Mouse (Mus musculus) right cerebral cortex, postnatal 25 days (tissue): ENCODE data around the gene Duox1.
A peak's percentile ranks its signal among the peaks of the same experiment; 100 is the strongest.
"Not testable (repeated sequence)": the region's sequence is repeated elsewhere in the genome, so short reads cannot be mapped to it uniquely, and the experiment has no call there.

ENCODE experiments used
- DNase-seq: peaks from one replicate; pipeline ENCODE4 v3.0.0; 2022

The Duox1 gene

DNA sequence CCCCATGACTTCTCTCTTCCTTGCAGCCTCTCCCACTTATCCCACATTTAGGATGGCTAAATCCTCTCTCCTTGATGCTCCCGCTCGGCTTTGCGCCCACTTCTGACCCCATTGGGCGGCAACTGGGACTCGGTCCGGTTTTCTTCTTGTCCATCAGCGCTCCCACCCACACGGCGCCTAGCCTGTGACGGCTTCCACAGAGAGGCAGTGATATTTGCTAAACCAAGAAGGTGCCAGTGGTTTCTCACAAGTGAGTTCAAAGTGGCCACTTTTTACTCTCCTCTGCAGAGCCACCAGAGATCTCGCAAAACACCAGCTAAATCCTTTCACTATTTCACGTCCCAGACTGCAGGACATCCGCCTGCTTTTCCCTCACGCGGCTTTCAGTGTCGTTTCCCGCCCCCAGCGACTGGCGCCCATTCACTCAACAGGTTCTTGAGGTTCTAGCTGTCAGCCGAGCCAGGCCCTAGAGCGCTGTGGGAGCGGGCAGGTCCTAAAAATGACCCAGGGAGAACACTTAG is 60.6 kb downstream of the Duox1 start:
- DNase-seq: peak; percentile 39

DNA sequence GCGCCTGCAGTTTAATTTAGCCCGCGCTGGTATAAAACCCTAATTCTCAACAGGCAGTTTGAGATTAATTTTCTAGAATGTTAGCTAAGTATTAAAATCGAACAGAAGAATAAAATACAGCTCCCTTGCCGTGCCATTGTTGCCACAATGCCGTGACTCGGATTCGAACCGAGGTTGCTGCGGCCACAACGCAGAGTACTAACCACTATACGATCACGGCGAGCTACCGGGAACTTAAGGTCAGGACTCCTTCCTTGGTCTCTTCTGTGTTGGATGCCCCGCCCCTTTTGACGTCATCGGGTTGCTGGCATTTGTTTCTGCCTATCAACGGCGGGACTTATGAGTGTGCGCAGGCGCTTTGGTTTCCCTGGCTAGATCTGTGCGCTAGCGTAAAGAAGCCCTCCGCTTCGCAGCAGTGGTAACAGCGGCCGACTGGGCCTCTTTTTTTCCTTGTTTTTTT is 61.8 kb downstream of the Duox1 start:
- DNase-seq: peak; percentile 97

DNA sequence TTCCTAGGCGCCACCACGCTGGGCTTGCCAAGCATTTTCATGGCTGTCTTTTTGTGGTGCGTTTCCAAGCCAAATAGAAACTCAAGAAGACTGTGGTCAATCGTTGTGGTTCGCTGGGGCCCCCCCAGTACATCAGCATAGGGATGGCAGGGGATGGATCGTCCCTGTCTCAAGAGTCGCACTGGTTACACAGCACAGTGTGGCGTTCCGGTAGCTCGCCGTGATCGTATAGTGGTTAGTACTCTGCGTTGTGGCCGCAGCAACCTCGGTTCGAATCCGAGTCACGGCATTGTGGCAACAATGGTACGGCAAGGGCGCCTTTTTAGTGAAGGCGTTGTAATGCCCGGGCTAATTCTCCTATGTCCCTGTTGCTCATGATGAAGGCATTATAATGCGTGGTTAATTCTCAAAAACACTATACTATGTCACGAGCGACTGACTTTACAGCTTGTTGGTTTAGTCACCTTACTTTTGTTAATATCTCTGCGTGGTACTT is 62.3 kb downstream of the Duox1 start:
- DNase-seq: peak; percentile 75

DNA sequence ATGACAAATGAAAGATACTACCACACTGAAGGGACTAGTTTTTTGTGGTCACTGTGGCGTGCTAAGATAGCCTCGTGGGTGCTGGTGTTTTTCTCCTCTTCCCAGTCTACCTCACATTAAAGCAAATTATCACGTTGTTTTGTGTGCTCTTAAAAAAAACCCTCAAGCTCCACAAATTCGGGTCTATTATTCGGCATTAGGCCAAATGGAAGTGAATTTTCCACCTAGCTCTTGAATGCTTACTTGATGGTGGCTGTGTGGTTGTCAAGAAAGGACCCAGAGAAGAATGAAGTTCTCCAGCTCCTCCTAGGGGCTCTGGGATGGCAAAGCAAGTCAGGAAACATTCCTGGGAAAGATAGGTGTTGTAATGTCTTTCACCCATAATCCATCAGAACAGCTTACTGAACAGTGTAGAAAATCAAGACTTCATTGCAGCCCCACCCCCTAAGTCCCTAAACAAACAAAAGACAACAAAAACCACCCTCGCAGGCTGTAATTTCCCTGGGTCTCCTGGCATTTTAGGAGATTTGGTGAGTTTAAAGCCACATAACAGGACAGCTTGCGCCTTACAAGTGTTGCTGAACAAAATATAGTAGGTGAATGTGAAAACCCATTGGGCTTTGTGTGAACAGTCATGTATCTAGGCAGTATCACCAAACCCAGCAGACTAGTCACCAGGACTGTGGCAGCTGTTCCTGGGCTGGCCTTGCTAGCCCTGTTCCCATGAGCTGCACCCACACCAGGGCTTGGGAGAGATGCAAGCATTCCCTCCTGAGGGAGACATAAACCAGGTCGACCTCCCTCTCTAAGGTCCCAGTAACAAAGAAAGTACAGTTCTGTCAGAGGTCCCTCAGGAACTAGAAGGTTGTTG is 63.2 kb downstream of the Duox1 start:
- no peak for DNase-seq

DNA sequence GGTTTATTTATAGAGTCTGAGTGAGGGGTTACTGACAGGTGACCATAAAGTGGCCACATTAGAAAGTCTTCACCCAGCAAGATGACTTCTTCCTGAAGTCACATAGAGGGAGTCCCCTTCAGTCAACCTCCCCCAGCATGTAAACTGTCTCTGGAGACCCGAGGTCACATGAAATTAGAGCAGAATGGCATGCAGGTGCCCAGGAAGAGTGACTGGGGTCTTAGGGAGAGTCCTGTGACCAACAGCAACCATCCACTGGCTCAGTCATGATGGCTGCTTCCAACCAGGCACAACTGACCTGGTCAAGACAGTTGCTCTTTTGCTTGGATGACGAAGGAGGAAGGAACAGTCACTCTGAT is 63.8 kb downstream of the Duox1 start:
- no peak for DNase-seq

DNA sequence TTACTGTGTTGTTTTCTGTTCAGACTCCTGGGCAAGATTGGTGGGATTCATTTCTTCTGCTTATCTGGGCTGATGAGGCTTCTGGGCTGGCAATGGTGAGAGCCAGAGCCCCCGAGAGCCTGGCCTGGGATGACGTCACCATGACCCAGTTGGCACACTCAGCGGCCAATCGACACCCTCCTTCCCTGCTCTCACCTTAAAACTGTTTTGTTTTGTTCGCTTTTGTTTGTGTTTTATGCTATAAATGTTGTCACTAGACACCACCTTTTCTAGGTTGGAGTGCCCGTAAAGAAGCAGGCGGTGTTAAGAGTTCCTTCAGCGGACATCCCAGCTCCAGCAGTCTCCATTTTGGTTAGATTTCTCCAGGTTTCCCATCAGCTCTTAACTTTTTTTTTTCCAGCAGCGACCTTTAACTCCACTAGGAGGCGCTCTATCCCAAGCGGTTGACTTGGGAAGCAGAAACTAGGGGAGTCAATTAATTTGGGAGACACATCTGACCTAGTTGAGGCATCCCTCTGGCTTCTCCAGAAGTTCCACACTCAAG is 65.4 kb downstream of the Duox1 start:
- DNase-seq: peak; percentile 55

DNA sequence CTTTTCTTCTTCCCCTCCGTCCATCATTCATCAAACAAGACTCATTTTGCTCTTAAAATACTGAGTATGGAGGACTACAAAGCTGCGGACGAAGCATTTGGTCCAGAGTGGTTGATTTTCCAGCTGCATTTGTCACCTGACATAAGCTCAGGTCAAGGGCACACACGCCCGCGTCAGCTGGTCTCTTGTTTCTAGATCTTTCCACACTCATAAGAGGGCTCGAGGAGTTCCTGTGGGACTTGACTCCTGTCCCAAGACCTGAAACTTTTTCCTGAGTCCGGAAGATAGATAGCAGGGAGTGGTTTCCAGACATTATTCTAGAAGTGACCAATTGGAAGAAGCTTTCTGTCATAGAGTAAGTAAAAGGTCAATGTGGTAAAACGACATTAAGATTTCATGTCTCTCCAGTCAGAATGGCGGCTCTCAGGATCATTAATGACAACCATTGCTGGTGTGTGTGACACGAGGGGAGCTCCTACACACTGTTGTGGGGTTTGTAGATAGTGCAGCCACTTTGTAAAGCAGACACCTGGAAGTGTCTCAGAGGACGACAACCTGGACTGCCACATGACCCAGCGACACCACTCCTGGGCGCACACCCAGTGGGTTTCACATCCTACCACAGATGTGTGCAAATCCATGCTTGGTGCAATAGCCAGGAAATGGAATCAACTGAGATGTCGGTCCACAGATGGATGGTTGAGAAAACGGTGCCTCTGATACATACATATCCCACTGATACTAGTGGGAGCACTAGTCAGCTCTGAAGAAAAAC is 66.0 kb downstream of the Duox1 start:
- DNase-seq: no peak

DNA sequence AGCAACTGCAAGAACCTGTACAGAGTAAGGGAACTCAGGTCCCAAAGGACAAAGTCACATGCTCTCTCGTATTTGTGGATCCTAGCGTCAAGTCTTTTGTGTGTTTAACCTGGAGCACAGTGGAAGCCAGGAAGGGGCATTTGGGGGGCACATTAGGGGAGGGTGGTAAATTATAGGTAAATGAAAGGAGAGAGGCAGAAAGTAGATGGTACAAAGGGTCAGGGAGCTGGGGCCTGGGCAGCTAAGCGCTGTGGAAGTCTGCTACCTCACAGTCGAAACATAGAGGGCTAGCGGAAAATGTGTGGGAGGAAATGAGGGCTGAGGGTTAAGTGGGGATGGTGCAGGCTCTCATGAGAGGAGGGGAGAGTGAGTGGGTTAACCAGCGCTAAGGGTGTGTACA is 66.6 kb downstream of the Duox1 start:
- DNase-seq: no peak

DNA sequence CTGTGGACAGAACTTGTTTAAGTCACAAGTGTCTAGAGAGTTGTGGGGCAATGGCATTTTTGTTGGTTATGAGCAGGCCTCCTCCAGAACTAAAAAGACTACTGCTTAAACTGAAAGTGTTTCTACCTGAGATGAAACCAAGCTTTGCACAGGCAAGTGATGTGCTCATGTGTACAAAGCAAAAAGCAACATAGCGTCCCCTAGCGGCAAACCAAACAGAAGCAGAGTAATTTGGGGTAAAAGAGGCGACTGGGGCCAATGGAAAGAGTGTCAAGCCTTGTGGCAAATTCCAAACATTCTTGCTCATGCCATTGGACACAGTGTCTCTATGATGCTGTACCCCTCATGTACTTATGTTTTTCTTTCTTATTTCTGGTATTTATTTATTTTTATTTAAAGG is 69.6 kb downstream of the Duox1 start:
- no peak for DNase-seq

DNA sequence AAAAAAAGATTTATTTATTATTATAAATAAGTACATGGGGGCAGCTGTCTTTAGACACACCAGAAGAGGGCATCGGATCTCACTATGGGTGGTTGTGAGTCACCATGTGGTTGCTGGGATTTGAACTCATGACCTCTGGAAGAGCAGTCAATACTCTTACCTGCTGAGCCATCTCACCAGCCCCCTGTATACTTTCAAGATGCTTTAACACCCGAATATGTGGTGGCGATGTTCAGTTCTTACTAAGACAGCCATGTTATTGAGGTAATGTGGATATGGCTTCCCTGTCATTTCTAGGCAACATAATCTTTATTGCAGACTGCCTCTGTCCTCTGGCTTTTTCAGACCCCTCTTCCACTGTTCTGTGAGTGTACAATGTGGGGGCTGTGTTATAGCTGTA is 71.7 kb downstream of the Duox1 start:
- DNase-seq: not testable (repeated sequence)

DNA sequence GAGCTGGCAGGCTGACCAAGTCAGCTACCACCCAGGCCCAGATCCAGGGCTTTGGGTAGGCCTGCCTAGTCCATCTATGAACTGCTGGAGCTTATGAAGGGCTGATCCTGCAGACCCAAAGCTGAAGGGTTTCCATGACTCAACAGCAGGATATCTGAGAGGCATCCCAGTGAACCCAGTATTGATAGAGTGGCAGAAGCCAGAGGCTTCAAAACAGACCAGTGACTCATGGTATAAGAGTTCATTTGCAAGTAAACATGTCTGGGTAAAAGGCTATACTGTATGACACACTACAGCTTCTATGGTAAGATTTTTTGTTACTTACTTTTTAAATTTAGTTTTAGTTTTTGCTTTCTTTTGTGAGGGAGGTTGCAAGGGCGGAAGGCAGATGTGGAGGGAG is 80.7 kb downstream of the Duox1 start:
- no peak for DNase-seq
